Mouse (Mus musculus) kidney, embryonic 16.5 days (tissue): ENCODE measurements around the gene Gpr161. TPM values are rescaled to one million over a fixed set of nuclear protein-coding genes. Genes with fewer than 3 reads are reported as not detected.
A peak's percentile ranks its signal among the peaks of the same experiment; 100 is the strongest.

ENCODE experiments used
- ATAC-seq: fragments of 200-750 bp; cut with Nextera tagmentation; 2 replicates; pipeline ENCODE4 v1.8.0; 2017; ENCODE audit warnings: moderate TSS enrichment; ENCODE audit not compliant: low FRiP score, low TSS enrichment
- H3K27ac ChIP-seq: fragments of 300-500 bp; sonication (generic); 2 replicates; pipeline ENCODE4 v1.5.1; 2014; ENCODE audit warnings: low read length
- H3K27me3 ChIP-seq: fragments of 300-500 bp; sonication (generic); 2 replicates; pipeline ENCODE4 v1.6.1; 2014; ENCODE audit warnings: low read length, control low read depth, mixed read lengths; ENCODE audit not compliant: insufficient read depth
- H3K36me3 ChIP-seq: fragments of 300-500 bp; sonication (generic); 2 replicates; pipeline ENCODE4 v1.6.1; 2014; ENCODE audit warnings: low read length, control low read depth, mixed read lengths; ENCODE audit not compliant: insufficient read depth
- H3K4me1 ChIP-seq: fragments of 300-500 bp; sonication (generic); 2 replicates; pipeline ENCODE4 v1.6.1; 2014; ENCODE audit warnings: low read length, control low read depth, mixed read lengths; ENCODE audit not compliant: insufficient read depth
- H3K4me2 ChIP-seq: fragments of 300-500 bp; sonication (generic); replicated peaks from 2 replicates; pipeline ENCODE4 v1.6.1; 2014; ENCODE audit warnings: low read depth, low read length
- H3K4me3 ChIP-seq: fragments of 300-500 bp; sonication (generic); 2 replicates; pipeline ENCODE4 v1.5.1; 2014; ENCODE audit warnings: mild to moderate bottlenecking, low read length
- H3K9ac ChIP-seq: fragments of 300-500 bp; sonication (generic); replicated peaks from 2 replicates; pipeline ENCODE4 v1.6.1; 2014; ENCODE audit warnings: low read length
- H3K9me3 ChIP-seq: fragments of 300-500 bp; sonication (generic); 2 replicates; pipeline ENCODE4 v1.6.1; 2016; ENCODE audit warnings: low read length, control low read depth
- WGBS: fragments of 180-500 bp; shearing (Covaris S2); extraction: QIAGEN DNeasy Blood & Tissue Kit; methylation state at CpG from one replicate; pipeline ENCODE4 v1.1.7; 2014; 5-methylcytosine and 5-hydroxymethylcytosine counted together
- polyA plus RNA-seq: library from polyadenylated mRNA; unstranded; fragments of >200 nt; fragmentation: Nextera tagmentation; extraction: Ambion mirVana; gene quantifications from 2 replicates; pipeline ENCODE4 v1.2.1, GENCODE M21; 2015

Gpr161 gene
- polyA plus RNA-seq, 1 experiment from 2014 or later = 1.3 TPM

- H3K36me3 ChIP-seq = 0 out of 2 replicates have a peak, but pooled peaks cover 3% of the 10 kb centered on the region
- no peaks in the 10 kb centered on the region for H3K4me1 ChIP-seq
- ATAC-seq = no peak
- no peak overlapping the region for H3K9ac ChIP-seq
- H3K4me2 ChIP-seq = no peak overlapping the region
- WGBS = 96% methylated on average over 3 of the region's 3 CpGs
- H3K9me3 ChIP-seq = no peaks in the 10 kb centered on the region
- no peaks in the 10 kb centered on the region for H3K27me3 ChIP-seq
- H3K27ac ChIP-seq = no peak overlapping the region
- no peak overlapping the region for H3K4me3 ChIP-seq
Observed at GRCm38 (mm10) chr1:165365057-165365456, 69.5 kb downstream of the Gpr161 start.

DNA sequence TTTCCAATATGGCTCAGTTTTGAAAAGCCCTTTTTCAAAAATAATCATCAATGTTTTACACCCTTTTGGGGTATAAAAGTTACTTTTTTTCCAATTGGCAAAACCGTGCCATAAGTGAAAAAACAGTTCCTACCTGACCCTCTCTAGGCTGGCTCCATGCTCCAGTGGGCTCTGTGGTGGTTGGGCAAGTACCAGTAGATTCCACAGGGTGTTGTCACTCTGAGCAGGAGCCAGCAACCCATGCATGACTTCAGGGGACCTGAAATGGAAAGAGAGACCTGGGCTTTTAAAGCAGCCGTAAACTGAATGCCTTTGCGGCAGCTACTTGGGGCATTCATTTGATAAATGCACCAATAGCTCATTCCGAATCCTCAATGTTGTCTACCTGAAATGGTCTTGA, 75.4 kb downstream of the Gpr161 start:
- H3K27me3 ChIP-seq = no peaks in the 10 kb centered on the region
- ATAC-seq = peak; percentile 84; the same call in 1 of the 2 replicates
- WGBS = 62% methylated on average over 4 of the region's 4 CpGs

GRCm38 (mm10) chr1:165373839-165374238, 78.2 kb downstream of the Gpr161 start:
- no peaks in the 10 kb centered on the region for H3K27me3 ChIP-seq
- no peak overlapping the region for H3K4me3 ChIP-seq
- no peak overlapping the region for H3K9ac ChIP-seq
- H3K4me1 ChIP-seq = no peaks in the 10 kb centered on the region
- 65% methylated on average over 9 of the region's 9 CpGs for WGBS
- H3K4me2 ChIP-seq = no peak overlapping the region
- H3K27ac ChIP-seq = no peak overlapping the region
- no peaks in the 10 kb centered on the region for H3K9me3 ChIP-seq
- ATAC-seq = no peak
- no peaks in the 10 kb centered on the region for H3K36me3 ChIP-seq

More for the DNA sequence above, 75.4 kb downstream of the Gpr161 start:
- H3K4me3 ChIP-seq = no peak overlapping the region
- H3K36me3 ChIP-seq = no peaks in the 10 kb centered on the region
- H3K4me2 ChIP-seq = no peak overlapping the region
- H3K9ac ChIP-seq = no peak overlapping the region
- H3K9me3 ChIP-seq = no peaks in the 10 kb centered on the region
- no peak overlapping the region for H3K27ac ChIP-seq
- no peaks in the 10 kb centered on the region for H3K4me1 ChIP-seq

Other genes starting within 250 kb of the Gpr161 start
- gene Tbx19, start 135.0 kb upstream of the Gpr161 start, polyA plus RNA-seq = not detected in 2 replicates
- gene Sft2d2, start 101.4 kb upstream of the Gpr161 start, polyA plus RNA-seq = 29.7 and 29.9 TPM in 2 replicates
- 112 and 115 TPM in 2 replicates for gene Tiprl, start 58.8 kb upstream of the Gpr161 start, polyA plus RNA-seq
- 19.4 and 21.1 TPM in 2 replicates for gene Dcaf6, start 164.7 kb downstream of the Gpr161 start, polyA plus RNA-seq
- gene Mpc2, start 164.8 kb downstream of the Gpr161 start, polyA plus RNA-seq = 309 and 320 TPM in 2 replicates
- gene Adcy10, start 189.4 kb downstream of the Gpr161 start, polyA plus RNA-seq = 0.06 and 0.39 TPM in 2 replicates